Mouse (Mus musculus): ENCODE measurements around the gene Gpr146. TPM values are rescaled to one million over a fixed set of nuclear protein-coding genes. Genes with fewer than 3 reads are reported as not detected.
"Not testable (repeated sequence)": the region's sequence is repeated elsewhere in the genome, so short reads cannot be mapped to it uniquely, and the experiment has no call there.

The Gpr146 gene
- polyA plus RNA-seq, 1 experiment from 2014 or later, result 5.4 TPM

- no peak overlapping the region for H3K9ac ChIP-seq
- H3K27ac ChIP-seq, result peak overlapping the region; percentile 85
- WGBS, result 65% methylated on average over 10 of the region's 10 CpGs
- H3K27me3 ChIP-seq, result no peaks in the 10 kb centered on the region
- peaks cover 90% of the 10 kb centered on the region for H3K4me1 ChIP-seq
- peaks cover under 1% of the 10 kb centered on the region; the same call in 1 of the 2 replicates for H3K36me3 ChIP-seq
- no peak overlapping the region for H3K4me3 ChIP-seq (replicated peaks)
- no peaks in the 10 kb centered on the region for H3K9me3 ChIP-seq (replicated peaks)
- ATAC-seq (replicated peaks; ENCODE audit: low FRiP score), result no peak
- H3K4me2 ChIP-seq, result no peak overlapping the region
Observed at GRCm38 (mm10) chr5:139387329-139388194, 10.1 kb downstream of the Gpr146 start.

GRCm38 (mm10) chr5:139388195-139388570 lies 10.7 kb downstream of the Gpr146 start:
- H3K27me3 ChIP-seq, result no peaks in the 10 kb centered on the region
- ATAC-seq (replicated peaks; ENCODE audit: low FRiP score), result no peak
- H3K27ac ChIP-seq, result peak overlapping the region; percentile 85
- peaks cover 5% of the 10 kb centered on the region; the same call in 1 of the 2 replicates for H3K36me3 ChIP-seq
- H3K9me3 ChIP-seq (replicated peaks), result no peaks in the 10 kb centered on the region
- no peak overlapping the region for H3K4me3 ChIP-seq (replicated peaks)
- 38% methylated on average over 4 of the region's 4 CpGs for WGBS
- H3K4me2 ChIP-seq, result no peak overlapping the region
- H3K9ac ChIP-seq, result 0 out of 2 replicates have a peak overlapping the region, but pooled peaks have one; percentile 21
- peaks cover 85% of the 10 kb centered on the region for H3K4me1 ChIP-seq

GRCm38 (mm10) chr5:139388694-139389675 lies 11.5 kb downstream of the Gpr146 start:
- 59% methylated on average over 17 of the region's 17 CpGs for WGBS
- no peak for ATAC-seq (replicated peaks; ENCODE audit: low FRiP score)
- H3K4me2 ChIP-seq, result no peak overlapping the region

GRCm38 (mm10) chr5:139389676-139390061 lies 12.2 kb downstream of the Gpr146 start:
- Histone ChIP-seq H3K27ac (peak overlapping the region; percentile 85), H3K36me3 (peaks cover 5% of the 10 kb centered on the region; the same call in 1 of the 2 replicates), H3K9me3 (replicated peaks) (no peaks in the 10 kb centered on the region), H3K9ac (0 out of 2 replicates have a peak overlapping the region, but pooled peaks have one; percentile 21), H3K4me2 (no peak overlapping the region), H3K4me3 (replicated peaks) (no peak overlapping the region), H3K27me3 (no peaks in the 10 kb centered on the region), H3K4me1 (peaks cover 76% of the 10 kb centered on the region)
- WGBS, result 23% methylated on average over 6 of the region's 6 CpGs
- ATAC-seq (replicated peaks; ENCODE audit: low FRiP score), result peak; percentile 75

More at GRCm38 (mm10) chr5:139388694-139389675, 11.5 kb downstream of the Gpr146 start:
- H3K27ac ChIP-seq, result peak overlapping the region; percentile 85
- 0 out of 2 replicates have a peak overlapping the region, but pooled peaks have one; percentile 21 for H3K9ac ChIP-seq
- peaks cover 78% of the 10 kb centered on the region for H3K4me1 ChIP-seq
- H3K4me3 ChIP-seq (replicated peaks), result no peak overlapping the region
- no peaks in the 10 kb centered on the region for H3K27me3 ChIP-seq
- H3K36me3 ChIP-seq, result peaks cover 5% of the 10 kb centered on the region; the same call in 1 of the 2 replicates
- no peaks in the 10 kb centered on the region for H3K9me3 ChIP-seq (replicated peaks)

- ATAC-seq (replicated peaks; ENCODE audit: low FRiP score); H3K4me2 ChIP-seq; H3K36me3 ChIP-seq; H3K9ac ChIP-seq; H3K27me3 ChIP-seq; H3K4me3 ChIP-seq (replicated peaks); H3K9me3 ChIP-seq (replicated peaks): not testable (repeated sequence)
- 74% methylated on average over 5 of the region's 5 CpGs for WGBS
- peaks cover 67% of the 10 kb centered on the region for H3K4me1 ChIP-seq
- 0 out of 2 replicates have a peak overlapping the region, but pooled peaks have one; percentile 85 for H3K27ac ChIP-seq
Observed at GRCm38 (mm10) chr5:139390324-139391119, 13.0 kb downstream of the Gpr146 start.

- no peak overlapping the region for H3K4me3 ChIP-seq (replicated peaks)
- no peaks in the 10 kb centered on the region for H3K27me3 ChIP-seq
- H3K9ac ChIP-seq, result peak overlapping the region; percentile 26; the same call in 1 of the 2 replicates
- WGBS, result 72% methylated on average over 11 of the region's 11 CpGs
- no peak overlapping the region for H3K4me2 ChIP-seq
- peak overlapping the region; percentile 37; the same call in 1 of the 2 replicates for H3K27ac ChIP-seq
- peaks cover 5% of the 10 kb centered on the region; the same call in 1 of the 2 replicates for H3K36me3 ChIP-seq
- H3K9me3 ChIP-seq (replicated peaks), result no peaks in the 10 kb centered on the region
- H3K4me1 ChIP-seq, result peaks cover 62% of the 10 kb centered on the region
- ATAC-seq (replicated peaks; ENCODE audit: low FRiP score), result no peak
Observed at GRCm38 (mm10) chr5:139391309-139391990, 14.0 kb downstream of the Gpr146 start.

GRCm38 (mm10) chr5:139392219-139393196 lies 15.0 kb downstream of the Gpr146 start:
- Histone ChIP-seq H3K4me3 (replicated peaks) (no peak overlapping the region), H3K4me1 (peaks cover 58% of the 10 kb centered on the region), H3K4me2 (no peak overlapping the region), H3K9me3 (replicated peaks) (no peaks in the 10 kb centered on the region), H3K27ac (0 out of 2 replicates have a peak overlapping the region, but pooled peaks have one; percentile 37), H3K27me3 (no peaks in the 10 kb centered on the region), H3K36me3 (peaks cover 5% of the 10 kb centered on the region; the same call in 1 of the 2 replicates), H3K9ac (0 out of 2 replicates have a peak overlapping the region, but pooled peaks have one; percentile 26)
- ATAC-seq (replicated peaks; ENCODE audit: low FRiP score), result no peak
- 91% methylated on average over 37 of the region's 37 CpGs for WGBS

GRCm38 (mm10) chr5:139393197-139393588 lies 15.7 kb downstream of the Gpr146 start:
- H3K4me2 ChIP-seq, result no peak overlapping the region
- no peaks in the 10 kb centered on the region for H3K9me3 ChIP-seq (replicated peaks)
- no peak overlapping the region for H3K27ac ChIP-seq
- peaks cover 55% of the 10 kb centered on the region for H3K4me1 ChIP-seq
- H3K4me3 ChIP-seq (replicated peaks), result no peak overlapping the region
- ATAC-seq (replicated peaks; ENCODE audit: low FRiP score), result no peak
- H3K27me3 ChIP-seq, result no peaks in the 10 kb centered on the region
- WGBS, result 90% methylated on average over 16 of the region's 16 CpGs
- H3K9ac ChIP-seq, result no peak overlapping the region
- H3K36me3 ChIP-seq, result peaks cover 5% of the 10 kb centered on the region; the same call in 1 of the 2 replicates

GRCm38 (mm10) chr5:139394399-139394798 lies 16.9 kb downstream of the Gpr146 start:
- 58% methylated on average over 7 of the region's 7 CpGs for WGBS
- Histone ChIP-seq H3K27ac (no peak overlapping the region), H3K4me1 (peaks cover 47% of the 10 kb centered on the region), H3K9me3 (replicated peaks) (no peaks in the 10 kb centered on the region), H3K36me3 (peaks cover 5% of the 10 kb centered on the region; the same call in 1 of the 2 replicates), H3K4me3 (replicated peaks) (no peak overlapping the region), H3K27me3 (no peaks in the 10 kb centered on the region), H3K4me2 (no peak overlapping the region), H3K9ac (no peak overlapping the region)
- ATAC-seq (replicated peaks; ENCODE audit: low FRiP score), result no peak

GRCm38 (mm10) chr5:139395528-139395927 lies 18.0 kb downstream of the Gpr146 start:
- Histone ChIP-seq H3K4me2 (no peak overlapping the region), H3K4me3 (replicated peaks) (no peak overlapping the region), H3K9me3 (replicated peaks) (no peaks in the 10 kb centered on the region), H3K27ac (no peak overlapping the region), H3K27me3 (no peaks in the 10 kb centered on the region), H3K4me1 (peaks cover 38% of the 10 kb centered on the region), H3K36me3 (peaks cover 5% of the 10 kb centered on the region; the same call in 1 of the 2 replicates), H3K9ac (no peak overlapping the region)
- ATAC-seq (replicated peaks; ENCODE audit: low FRiP score), result no peak
- 85% methylated on average over 4 of the region's 4 CpGs for WGBS

Measured in kidney, embryonic 15.5 days (tissue).